ENCODE assay signal across 8 mouse cellular contexts in genomic region chr9:75071029-75071705, GRCm38 (mm10). TPM values are rescaled to one million over a fixed set of nuclear protein-coding genes. Genes with fewer than 3 reads are reported as not detected.
DNase-seq lines count a peak whose midpoint lies in the region; ATAC-seq and TF ChIP-seq lines count a peak whose summit lies in the region.

No protein-coding gene starts in this region.

- intact Hi-C loops in left cerebral cortex, postnatal 10 days (cut with DNase I): no loop called here

- peak; percentile 76 for ATAC-seq in megakaryocyte progenitor cell, adult 5-6 weeks (replicated peaks; ENCODE audit: poor library complexity)

- H3K4me1 ChIP-seq in cortical plate, adult 2 months (ENCODE audit: control insufficient read depth, insufficient read depth, low read length): peaks cover 1% of the 10 kb centered on the region; the same call in 1 of the 2 replicates

- peak overlapping the region; percentile 99 for H3K27ac ChIP-seq in cortical plate, adult 2 months (ENCODE audit: insufficient read depth, low read length)

- H3K4me3 ChIP-seq in cortical plate, adult 2 months (ENCODE audit: insufficient read depth, low read length): peak overlapping the region; percentile 99

- peak; percentile 73 for DNase-seq in adipocyte (ENCODE audit: low spot score)
- DNase-seq in gastrocnemius, postnatal 10 days: peak; percentile 79
- peak; percentile 87 for DNase-seq in induced T-regulatory cell, adult 2 months (ENCODE audit: low read depth)
- DNase-seq in left cerebral cortex, postnatal 10 days (ENCODE audit: extremely low spot score in 1 of 2, low spot score in 2 of 2): peak; percentile 70 to 84
- peak; percentile 85 for DNase-seq in right cerebral cortex, postnatal 10 days (ENCODE audit: low spot score in 2 of 2)
- peak; percentile 79 for DNase-seq in urinary bladder, postnatal 14 days (ENCODE audit: low spot score)

- TF ChIP-seq CTCF in cortical plate, adult 2 months (IDR thresholded peaks at IDR 0.05; ENCODE audit: extremely low read depth, insufficient read depth, low read length): no peak

- TF ChIP-seq POLR2A in cortical plate, adult 2 months (IDR thresholded peaks at IDR 0.05; ENCODE audit: extremely low read depth, insufficient read depth, low read length): no peak

RNA-seq across cellular contexts. Expression of gene Myo5a, which starts 0.4 kb away (rescaled TPM):
- polyA plus RNA-seq in cortical plate, adult 2 months (2012; rRNA removed): 115 and 116 TPM in 2 replicates
- total RNA-seq in gastrocnemius, postnatal 10 days (2021): 10 to 100 TPM; 18.5 to 27.8 TPM
- total RNA-seq in left cerebral cortex, postnatal 10 days (2021): 100 to 1,000 TPM; 235 to 265 TPM
- 59.6 and 80.1 TPM in 2 replicates for total RNA-seq in megakaryocyte progenitor cell, adult 5-6 weeks (2015)
- 113 and 133 TPM in 2 replicates for total RNA-seq in megakaryocyte progenitor cell, adult 5-6 weeks (2017)

RNA-seq across cellular contexts. Expression of gene Arpp19, which starts 33.8 kb away (rescaled TPM):
- polyA plus RNA-seq in cortical plate, adult 2 months (2012; rRNA removed): 390 and 417 TPM in 2 replicates
- total RNA-seq in gastrocnemius, postnatal 10 days (2021): 100 to 1,000 TPM; 147 to 150 TPM
- 100 to 1,000 TPM; 187 to 198 TPM for total RNA-seq in left cerebral cortex, postnatal 10 days (2021)
- 132 and 179 TPM in 2 replicates for total RNA-seq in megakaryocyte progenitor cell, adult 5-6 weeks (2015)
- 136 and 149 TPM in 2 replicates for total RNA-seq in megakaryocyte progenitor cell, adult 5-6 weeks (2017)

Comparison
In these comparisons a context has a peak if more than half of its experiments do, and no peak if none do; other contexts are left out.
1. Peak in every context shown above with its lines: DNase-seq, ATAC-seq, H3K4me3 ChIP-seq and H3K27ac ChIP-seq.